Mouse (Mus musculus) forelimb bud, embryonic 11.5 days (tissue): ENCODE measurements around the gene Nnmt.

ENCODE experiments used
- DNase-seq: peaks from one replicate; pipeline ENCODE4 v3.0.0-alpha.2; 2012; ENCODE audit warnings: low read depth, low spot score

Nnmt gene

DNA sequence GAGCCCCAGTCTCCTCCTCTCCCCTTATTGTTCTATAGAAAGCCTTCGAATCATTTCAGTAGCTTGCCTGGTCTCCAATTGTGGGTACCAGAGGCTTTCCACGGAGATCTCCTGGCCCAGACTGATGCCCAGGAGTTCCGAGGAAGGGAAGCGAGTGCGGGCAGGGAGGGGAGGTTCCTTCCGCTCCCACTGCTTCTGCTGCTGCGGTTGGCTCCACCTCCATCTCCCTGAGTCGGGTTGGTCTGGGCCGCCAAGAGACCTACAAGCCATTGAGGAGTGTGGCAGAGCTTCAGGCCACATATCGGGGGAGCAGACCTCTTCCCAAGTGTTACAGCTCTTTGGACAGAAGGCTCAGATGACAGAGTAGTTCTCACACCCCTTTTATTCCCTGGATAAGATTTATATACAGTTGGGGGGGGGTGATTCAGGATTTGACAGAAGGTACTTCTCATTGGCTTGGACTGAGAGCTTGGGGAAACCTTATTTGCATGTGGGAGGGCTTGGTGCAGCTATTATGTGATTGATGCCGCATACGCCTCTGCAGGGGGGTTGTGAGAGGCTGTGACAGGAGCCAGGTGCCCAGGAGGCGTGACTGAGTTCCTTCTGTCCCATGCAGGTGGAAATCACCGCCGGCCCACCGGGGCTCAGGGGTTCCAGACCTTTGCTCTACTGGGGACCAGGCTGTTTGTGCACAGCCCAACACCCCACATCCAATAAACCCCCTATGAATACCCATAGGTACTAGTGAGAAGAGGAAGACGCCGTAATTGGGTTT is 30.8 kb upstream of the Nnmt start:
- no peak for DNase-seq

DNA sequence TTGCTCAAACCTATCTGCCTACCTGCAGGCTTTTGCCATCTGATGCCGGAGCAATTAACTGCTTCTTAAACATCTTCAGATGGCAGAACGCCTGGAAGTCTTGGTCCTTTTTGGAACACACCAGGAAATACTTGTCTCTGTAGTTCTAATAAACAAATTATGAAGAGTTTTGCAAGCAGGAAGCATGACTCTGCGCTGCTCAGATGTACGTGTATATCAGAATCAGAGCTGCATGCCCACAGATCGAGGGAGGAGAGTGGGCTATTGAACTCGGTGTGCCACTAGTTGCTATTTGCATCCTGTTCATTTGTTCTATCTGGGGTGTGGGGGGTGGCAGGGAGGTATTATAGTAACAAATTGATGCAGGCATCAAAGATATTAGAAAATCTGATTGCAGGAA is 28.2 kb upstream of the Nnmt start:
- no peak for DNase-seq

DNA sequence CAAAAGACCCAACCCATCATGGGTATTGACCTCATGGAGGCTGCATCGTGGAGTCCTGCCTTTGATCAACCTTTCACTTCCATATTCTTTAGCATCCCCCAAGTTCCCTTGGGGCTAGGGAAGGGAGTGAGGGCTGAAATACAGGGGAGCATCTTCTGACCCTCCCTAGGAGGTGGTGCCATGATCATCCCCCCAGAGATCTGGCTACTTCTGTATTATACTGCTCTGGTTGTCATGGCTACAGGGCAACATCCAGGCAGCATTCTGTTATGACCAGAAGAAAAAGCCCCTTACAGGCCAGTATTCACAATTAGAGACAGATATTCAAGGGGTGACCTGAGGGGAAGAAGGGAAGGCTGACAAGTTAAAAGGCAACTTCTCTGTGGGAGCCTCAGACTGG is 14.3 kb upstream of the Nnmt start:
- DNase-seq, result no peak

DNA sequence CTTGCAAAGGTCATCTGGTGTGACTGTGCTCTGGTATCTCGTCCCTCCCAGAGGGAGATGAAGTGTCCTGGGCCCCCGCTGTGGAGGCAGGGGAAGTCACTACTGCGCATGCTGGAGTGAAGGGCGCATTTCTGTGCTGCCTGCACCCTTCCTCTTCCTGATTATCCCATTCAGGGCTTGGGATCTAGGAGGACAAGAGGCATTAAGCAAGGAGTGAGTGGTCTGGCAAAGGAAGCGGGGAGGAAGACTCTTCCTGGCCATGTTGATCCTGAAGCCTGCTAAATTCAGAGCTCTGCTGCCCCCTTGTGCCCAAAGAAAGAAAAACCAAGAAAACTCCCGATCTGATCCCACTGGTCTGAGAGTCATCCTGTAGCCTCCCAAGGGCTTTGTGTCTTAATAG is 13.6 kb upstream of the Nnmt start:
- peak; percentile 82 for DNase-seq

DNA sequence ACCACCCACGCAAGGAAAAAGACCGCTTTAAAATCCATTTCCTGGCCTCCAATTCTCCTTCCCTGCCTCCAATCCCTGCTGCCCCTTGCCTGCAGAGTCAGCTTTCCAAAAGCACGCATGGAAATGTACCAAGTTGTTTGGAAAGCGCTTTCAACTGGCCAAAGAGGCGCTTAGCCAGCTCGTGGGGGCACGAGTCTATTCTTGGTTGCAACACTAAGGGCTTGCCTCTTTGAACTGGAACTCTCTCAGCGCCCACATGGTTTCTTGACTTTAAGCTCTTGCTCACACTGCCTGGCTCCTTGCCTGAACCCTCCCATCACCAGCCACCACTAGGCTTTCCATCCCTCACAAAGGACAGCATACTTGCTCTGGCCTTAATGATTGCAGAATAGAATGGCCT is 13.2 kb upstream of the Nnmt start:
- DNase-seq, result no peak

DNA sequence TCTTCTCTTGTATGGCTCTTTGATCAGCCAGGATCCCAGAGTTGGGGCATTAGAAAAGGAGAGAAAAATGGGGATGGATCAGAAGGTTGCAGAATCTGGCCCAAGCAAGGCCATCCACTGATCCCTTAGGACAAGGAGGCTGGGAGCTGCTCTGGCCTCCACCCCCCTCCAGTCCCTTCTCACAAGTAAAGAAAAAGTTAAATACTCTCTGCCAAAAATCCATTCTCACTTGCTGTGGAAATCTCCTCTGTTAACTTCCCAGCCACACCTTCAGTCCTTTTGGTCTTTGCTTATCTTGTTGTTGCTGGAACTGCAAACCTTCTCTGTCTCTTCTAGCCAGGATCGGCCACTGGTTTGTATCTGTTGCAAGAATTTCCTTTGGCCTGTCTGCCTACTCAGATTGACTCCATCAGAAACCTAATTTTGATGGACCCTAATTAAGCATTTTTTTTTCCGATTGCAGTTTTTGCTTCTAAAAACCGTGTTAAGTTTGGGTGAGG is 12.6 kb upstream of the Nnmt start:
- DNase-seq, result no peak

DNA sequence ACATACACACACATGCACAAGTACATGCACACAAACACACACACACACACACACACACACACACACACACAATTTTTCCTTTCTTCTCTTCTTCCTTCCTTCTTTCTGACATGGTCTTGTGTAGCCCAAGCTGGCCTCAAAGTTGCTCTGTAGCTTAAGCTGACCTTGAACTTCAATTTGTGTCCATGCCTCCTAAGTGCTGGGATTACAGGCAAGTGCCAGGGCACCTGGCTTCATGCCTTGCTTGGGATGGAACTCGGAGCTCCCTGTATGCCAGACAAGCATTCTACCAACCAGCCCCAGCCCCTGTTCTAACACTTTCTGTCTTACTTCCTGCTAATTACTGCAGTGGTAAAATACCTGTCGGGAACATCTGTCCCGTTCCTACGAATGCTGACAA is 8.3 kb upstream of the Nnmt start:
- no peak for DNase-seq

DNA sequence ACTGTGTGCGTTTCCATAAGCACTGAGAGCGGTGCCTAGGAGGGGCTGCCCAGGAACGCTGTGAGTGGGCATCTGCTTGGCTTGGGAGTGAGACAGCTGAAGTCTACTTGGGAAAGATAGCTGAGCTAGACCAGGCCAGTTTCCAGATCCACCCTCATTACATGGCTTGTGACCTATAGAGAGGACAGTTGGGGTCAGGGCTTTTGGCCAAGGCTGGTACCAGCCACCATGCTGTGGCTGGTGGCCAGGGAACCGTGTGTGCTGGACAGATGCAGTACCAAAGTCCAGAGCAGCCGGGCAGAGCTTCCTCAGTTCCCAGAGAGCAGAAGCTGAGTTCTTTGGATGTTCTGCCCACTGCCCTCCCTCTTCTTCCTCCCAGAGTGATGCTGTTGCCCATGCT is 7.6 kb upstream of the Nnmt start:
- no peak for DNase-seq

DNA sequence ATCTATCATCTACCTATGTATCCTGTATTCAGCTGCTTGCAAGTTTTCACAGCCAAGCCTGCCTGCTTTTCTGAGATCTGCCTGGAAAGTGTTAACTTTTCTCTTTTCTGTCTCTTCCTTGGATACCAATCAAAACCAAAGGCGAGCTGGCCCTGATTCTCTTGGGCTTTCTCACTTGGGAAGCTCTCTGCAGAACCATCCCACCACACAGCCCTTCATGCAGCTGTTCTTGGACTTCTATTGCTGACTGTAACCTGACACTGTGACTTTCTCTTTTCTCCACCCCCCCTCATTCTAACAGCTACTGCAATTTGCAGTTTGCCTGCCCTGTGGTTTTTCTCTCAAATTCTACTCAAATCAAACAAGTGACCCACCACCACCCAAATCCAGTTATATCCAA is 6.1 kb upstream of the Nnmt start:
- DNase-seq, result no peak

DNA sequence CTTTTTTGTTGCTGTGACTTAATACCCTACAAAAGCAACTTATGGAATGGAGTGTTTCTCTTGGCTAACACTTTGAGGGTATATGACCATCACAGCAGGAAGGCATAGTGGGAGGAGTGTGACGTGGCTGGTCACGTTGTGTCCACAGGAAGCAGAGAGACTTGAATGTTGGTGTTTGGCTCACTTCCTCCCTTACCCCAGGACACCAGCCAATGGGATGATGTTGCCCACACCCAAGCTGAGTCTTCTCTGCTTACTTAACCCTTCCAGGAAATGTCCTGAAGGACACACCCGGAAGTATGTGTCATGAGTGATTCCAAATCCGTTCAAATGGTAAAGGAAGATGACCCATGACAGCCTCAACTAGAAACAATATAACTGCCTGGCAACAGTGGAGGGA is 4.8 kb upstream of the Nnmt start:
- no peak for DNase-seq

DNA sequence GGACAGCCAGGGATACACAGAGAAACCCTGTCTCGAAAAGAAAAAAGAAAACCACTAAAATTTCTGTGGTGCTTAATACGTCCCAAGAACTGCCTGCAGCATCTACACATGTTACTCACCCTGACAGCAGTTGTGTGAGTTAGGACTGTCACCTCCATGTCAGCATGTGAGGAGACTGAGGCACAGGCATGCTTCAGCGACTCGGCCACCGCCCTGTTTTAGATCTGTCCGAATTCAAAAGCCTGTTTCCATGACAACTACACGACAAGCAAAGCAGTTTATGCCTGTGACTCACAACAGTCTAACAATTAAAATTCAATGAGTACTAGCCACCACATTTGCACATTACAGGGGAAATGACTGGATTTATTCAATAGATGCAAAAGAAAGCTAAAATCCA is 2.5 kb upstream of the Nnmt start:
- no peak for DNase-seq

DNA sequence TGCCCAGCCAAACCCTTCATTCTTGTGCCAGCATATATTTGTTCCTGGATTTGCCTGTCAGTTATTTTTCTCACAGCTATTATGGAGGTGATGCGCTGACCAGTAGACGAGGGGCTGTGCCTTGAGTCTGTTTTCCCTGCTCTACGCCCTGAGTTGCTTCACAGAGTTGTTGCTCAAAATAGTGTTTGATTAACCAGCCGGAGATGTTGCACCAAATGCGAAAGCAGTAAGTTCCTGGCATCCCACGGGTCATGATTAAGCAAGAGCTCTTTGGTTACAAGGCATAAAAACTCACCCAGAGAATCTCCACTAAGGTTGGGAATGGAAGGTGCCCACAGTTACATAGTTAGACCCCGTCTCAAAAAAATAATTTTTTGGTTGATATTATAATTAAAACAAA is 1.2 kb upstream of the Nnmt start:
- DNase-seq, result no peak

DNA sequence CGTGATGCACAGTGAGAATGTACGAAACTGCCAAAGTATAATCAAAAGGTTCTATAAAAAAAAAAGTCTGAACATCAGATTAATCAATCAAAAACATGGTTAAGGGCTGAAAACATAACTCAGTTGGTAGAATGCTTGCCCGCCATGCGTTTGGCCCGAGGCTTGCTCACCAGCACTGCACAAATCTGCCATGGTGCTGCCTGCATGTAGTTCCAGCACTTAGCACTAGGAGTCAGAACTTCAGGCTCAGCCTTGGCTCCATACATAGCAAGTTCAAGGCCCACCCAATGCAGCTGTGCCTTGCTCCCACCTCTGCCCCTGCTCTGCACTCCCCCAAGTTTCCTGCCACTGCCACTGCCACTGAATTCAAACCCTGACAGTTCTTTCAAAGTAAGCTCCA is 744 bp upstream of the Nnmt start:
- no peak for DNase-seq

DNA sequence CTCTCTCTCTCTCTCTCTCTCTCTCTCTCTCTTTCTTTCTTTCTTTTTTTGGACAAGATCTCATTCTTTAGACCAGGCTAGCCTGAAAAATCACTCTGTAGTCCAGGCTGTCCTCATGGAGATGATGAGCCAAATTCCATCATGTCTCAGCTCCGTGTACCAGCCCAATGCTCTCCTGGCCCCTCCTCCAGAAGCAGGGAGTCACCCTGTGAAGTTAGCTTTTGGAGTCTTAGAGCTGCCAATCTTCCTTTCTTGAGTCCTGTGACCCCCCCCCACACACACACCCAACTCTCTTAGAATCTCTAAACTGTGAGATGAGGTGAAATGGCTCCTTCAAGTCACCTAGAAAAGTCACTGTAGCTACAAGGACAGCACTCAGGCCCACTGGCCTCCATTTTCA is 727 bp downstream of the Nnmt start:
- no peak for DNase-seq

DNA sequence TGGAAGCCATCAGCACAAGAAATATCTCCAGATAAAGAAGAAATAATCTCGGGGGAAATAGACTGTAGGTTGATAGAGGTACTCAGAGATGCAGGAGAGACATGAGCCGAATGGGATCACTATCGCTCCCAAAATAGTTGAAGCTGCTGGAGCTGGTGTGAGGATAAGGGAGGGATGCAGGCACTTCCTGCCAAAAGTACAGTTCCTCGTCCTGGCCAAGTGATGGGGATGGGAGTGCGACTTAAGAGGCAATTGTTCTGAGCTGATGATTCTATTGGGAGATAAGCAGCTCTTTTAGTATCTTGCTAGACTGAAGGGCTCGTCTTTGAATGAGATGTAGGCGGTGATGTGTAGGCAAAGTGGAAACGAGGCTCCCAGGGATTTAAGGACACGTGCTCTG is 4.1 kb downstream of the Nnmt start:
- DNase-seq, result no peak

DNA sequence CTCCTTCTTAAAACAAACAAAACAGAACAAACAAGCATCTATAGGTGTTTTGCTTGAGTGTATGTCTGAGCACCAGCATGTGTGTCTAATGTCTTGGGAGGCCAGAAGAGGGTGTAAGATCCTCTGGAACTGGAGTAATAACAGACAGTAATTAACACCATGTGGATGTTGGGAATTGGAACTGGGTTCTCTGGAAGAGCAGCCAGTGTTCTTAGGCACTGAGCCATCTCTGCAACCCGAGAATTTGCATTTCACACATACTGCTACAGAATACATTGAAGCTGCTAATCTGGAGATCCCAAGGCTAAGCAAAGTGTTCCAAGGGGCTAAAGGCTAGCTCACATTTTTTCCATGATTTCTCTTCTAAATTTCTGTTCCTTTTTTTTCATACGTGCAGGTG is 4.9 kb downstream of the Nnmt start:
- no peak for DNase-seq

DNA sequence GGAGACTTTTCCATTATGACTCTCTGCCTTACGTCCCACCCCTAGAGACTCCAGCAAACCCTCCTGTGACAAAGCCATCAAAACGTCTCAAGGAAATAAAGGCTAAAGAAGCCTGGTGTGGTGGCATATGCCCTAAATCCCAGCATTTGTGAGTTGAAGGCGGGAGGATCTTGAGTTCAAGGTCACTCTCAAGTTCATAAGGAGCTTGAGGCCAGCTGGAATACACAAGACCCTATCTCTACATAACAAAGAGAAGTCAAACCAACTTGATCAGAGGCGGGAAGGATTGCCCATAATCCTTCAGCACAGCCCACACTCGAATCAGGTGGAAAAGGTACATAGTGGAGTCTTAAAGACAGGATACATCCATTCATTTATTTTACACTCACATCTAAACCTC is 7.5 kb downstream of the Nnmt start:
- DNase-seq, result no peak

DNA sequence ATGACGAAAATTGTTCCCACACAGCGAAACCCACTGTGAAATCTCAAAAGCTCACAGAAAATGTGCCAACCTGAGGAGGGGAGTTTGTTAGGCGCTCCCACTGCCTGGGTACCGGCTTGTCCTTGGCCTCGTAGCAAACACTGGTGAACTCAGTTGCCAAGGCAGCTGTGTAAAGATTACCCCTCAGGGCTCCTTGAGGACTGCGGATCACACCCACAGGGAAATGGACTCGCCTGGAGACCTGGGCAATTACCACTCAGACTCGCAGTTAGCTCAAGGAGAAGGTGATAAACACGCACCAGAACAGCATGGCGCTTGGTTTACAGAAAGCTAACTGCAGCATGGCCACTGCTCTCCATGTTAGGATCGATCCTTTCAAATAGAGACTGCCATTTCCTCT is 8.0 kb downstream of the Nnmt start:
- peak; percentile 26 for DNase-seq

DNA sequence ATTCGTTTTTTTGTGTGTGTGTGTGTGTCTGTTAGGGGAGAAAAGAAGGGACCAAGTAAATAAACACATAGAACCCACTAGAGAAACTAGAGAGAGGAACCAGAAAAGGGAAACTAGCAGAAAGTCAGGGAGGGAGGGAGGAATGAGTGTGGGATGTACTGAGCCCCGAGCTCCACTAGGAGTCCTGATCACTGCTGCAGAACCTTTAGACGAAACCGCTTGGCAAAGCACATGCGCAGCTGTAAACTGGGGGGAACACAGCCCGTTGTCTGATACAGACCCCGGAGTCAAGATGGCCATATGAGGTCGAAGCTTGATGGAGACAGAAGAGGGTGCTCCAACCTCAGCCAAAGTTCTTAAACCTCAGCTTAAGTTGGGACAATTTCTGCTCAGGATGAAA is 11.0 kb downstream of the Nnmt start:
- no peak for DNase-seq

DNA sequence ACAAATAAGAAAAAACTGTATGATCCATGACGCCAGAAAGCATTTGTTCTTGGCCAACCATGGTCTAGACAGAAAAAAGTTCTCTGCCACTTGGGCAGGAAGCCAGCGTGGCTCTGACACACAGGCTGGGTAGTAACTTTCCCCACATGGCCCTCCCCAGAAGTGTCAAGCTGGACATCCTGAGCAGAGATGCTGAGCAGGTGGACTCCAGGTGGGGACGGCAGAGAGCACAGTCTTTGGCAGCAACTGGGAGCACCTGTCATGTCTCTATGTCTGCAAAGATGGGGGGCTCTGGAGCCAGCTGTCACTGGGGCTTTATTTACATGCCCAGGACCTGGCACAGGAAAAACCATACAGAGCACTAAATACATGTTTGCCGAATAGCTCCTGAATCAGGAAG is 14.3 kb downstream of the Nnmt start:
- DNase-seq, result no peak

DNA sequence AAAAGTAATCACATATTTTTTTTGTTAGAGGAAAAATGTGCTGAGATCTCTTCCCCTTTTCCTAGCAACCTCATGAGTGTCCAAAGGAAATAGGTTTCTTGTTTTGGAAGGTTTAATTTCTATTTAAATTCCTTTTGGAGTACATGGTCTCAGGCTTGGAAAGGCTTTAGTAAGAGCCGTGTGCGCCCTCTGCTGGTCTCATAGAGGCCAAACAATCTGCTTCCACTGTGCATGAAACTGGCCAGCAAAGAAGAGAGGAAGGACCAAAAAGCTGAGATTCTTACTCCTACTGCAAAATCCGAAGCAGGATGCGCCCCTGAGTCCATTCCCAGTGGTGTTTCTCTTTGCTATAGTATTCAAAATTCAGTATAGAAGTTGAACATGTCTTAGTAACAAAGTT is 18.6 kb downstream of the Nnmt start:
- DNase-seq, result peak; percentile 67

DNA sequence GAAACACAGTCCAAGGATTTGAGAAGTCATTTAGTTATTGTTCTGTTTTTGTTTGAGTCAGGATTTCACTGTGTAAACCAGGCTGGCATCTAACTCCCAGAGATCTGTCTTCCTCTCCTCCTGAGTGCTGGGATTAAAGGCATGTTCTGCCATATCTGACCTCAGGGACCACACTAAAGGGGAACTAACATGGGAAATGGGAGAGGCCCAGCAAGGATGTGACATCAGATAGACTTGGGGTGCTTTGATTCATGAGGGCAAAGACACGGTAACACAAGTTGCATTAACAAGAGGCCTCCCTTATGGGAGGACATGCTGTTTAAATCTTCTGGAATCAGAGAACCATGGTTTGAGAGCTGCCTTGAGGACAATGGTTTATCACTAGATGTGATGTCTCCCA is 24.1 kb downstream of the Nnmt start:
- no peak for DNase-seq

DNA sequence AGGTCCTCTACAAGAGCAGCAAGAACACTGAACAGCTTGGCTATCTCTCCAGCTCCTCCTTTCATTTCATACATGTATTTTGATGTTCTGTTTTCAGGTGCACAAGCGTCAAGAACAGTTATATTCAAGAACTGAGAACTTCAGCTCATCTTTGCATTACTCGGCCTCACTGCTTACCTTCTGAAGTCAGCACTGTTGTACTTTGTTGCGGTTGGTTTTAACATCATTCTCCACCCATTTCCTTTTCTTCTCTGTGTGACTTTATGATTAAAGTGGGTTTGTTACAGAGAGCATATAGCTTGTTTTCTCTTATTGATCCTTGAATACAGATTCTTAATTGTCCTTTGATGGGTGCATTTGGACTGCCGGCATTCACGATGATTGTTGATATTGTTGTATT is 42.6 kb downstream of the Nnmt start:
- no peak for DNase-seq

DNA sequence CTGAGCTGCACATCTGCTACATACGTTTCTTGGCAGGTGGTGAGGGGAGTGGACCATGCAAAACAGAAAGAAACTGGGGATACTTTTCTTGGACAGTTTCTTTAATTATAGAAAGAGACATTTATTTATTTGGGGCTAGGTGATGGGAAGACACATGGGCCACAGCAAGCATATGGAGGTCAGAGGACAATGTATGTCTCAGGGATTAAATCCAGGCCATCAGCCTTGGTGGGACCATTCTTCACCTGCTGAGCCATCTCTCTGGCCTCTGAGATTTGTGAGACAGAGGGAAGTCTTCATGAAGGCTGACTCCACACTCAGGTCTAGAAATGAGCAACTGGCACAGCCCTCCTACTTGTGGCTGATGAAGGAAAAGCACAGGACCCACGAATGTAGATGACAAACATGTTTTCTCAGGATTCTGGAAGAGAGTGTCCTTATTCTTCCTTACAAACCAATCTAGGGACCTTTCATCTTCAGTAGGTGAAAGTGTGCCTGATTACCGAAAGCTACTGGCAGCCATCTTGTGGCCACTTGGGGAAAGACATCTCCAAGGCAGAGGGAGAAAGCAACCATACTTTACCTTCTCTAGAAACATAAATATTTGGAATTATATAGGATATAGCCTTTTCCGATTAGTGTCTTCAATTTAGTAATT is 45.3 kb downstream of the Nnmt start:
- peak; percentile 10 for DNase-seq
